Mouse (Mus musculus) thymus, adult 2 months (tissue): ENCODE results near the gene Pak1.

Source experiments
- CTCF ChIP-seq: fragments of 200-500 bp; IDR thresholded peaks from 2 replicates; pipeline ENCODE4 v1.5.1; 2012; ENCODE audit warnings: mild to moderate bottlenecking, control low read depth, low read length, moderate library complexity, borderline replicate concordance; ENCODE audit not compliant: control insufficient read depth, poor library complexity, insufficient read depth; ENCODE audit errors: extremely low read depth
- POLR2A ChIP-seq: fragments of 200-500 bp; IDR thresholded peaks from 2 replicates; pipeline ENCODE4 v1.6.1; 2012; ENCODE audit warnings: mild to moderate bottlenecking, low read length, control low read depth, moderate library complexity; ENCODE audit not compliant: control insufficient read depth, poor library complexity, insufficient read depth; ENCODE audit errors: extremely low read depth

GRCm38 (mm10) chr7:97864531-97864930 is 76.2 kb downstream of the Pak1 start:
- TF ChIP-seq CTCF (no peak), POLR2A (no peak)
